In the genomic region with DNA sequence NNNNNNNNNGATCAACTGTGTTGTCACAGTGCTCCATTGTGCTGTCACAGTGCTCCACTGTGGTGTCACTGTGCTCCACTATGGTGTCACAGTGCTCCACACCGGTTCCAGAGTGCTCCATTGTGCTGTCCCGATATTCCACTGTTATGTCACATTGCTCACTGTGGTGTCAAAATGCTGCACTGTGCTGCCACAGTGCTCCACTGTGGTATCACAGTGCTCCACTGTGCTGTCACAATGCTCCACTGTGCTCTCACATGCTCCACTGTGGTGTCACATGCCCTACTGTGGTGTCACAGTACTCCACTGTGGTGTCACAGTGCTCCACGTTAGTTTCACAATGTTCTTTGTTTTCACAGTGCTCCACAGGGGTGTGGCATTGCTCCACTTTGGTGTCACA, we compare ENCODE assay signal across 9 mouse cellular contexts.
DNase-seq lines count a peak whose midpoint lies in the region; ATAC-seq lines count a peak whose summit lies in the region.
"Had no signal": no experiment of that assay in that cellular context is flagged by ENCODE, and none has a peak within 500 bp of the region (broad histone marks: within the 10 kb centered on the region; RNA-seq: fewer than 3 reads in every experiment).

No protein-coding gene starts in this region.

- no peak overlapping the region for H3K9ac ChIP-seq in kidney, embryonic 15.5 days
- H3K9ac ChIP-seq in forebrain, embryonic 12.5 days: no peak overlapping the region
- H3K9ac ChIP-seq in intestine, embryonic 16.5 days (ENCODE audit: low read depth, low read length): no peak overlapping the region

- H3K36me3 ChIP-seq in kidney, embryonic 15.5 days: no peaks in the 10 kb centered on the region
- H3K36me3 ChIP-seq in forebrain, embryonic 12.5 days (replicated peaks): 0 out of 2 replicates have a peak, but pooled peaks cover 3% of the 10 kb centered on the region
- H3K36me3 ChIP-seq in intestine, embryonic 16.5 days (ENCODE audit: control insufficient read depth, insufficient read depth, low read length): no peaks in the 10 kb centered on the region

- H3K4me1 ChIP-seq in kidney, embryonic 15.5 days: no peaks in the 10 kb centered on the region
- H3K4me1 ChIP-seq in forebrain, embryonic 12.5 days: no peaks in the 10 kb centered on the region
- H3K4me1 ChIP-seq in intestine, embryonic 16.5 days (ENCODE audit: control insufficient read depth, insufficient read depth, low read length): no peaks in the 10 kb centered on the region

- peak; percentile 40; the same call in 1 of the 2 replicates for ATAC-seq in kidney, embryonic 15.5 days (replicated peaks; ENCODE audit: low FRiP score)
- ATAC-seq in forebrain, embryonic 12.5 days (ENCODE audit: low FRiP score): peak; percentile 55; the same call in 1 of the 2 replicates
- ATAC-seq in intestine, embryonic 16.5 days: peak; percentile 54; the same call in 1 of the 2 replicates
- ATAC-seq in monocyte, adult 5-6 weeks (replicated peaks; ENCODE audit: insufficient number of reproducible peaks, low FRiP score, low TSS enrichment, poor library complexity, severe bottlenecking): peak; percentile 59

- no peak for DNase-seq in kidney, postnatal 14 days
- no peak for DNase-seq in cerebellum, postnatal 10 days
- DNase-seq in adrenal gland, adult 8-10 months: no peak
- no peak for DNase-seq in kidney, postnatal 36 days
- DNase-seq: thymus, postnatal 36 days had no signal

- peaks cover 48% of the 10 kb centered on the region for H3K9me3 ChIP-seq in kidney, embryonic 15.5 days (replicated peaks)
- peaks cover 52% of the 10 kb centered on the region for H3K9me3 ChIP-seq in forebrain, embryonic 12.5 days
- H3K9me3 ChIP-seq in intestine, embryonic 16.5 days (ENCODE audit: control insufficient read depth, low read length): peaks cover 44% of the 10 kb centered on the region

- H3K27ac ChIP-seq in kidney, embryonic 15.5 days: no peak overlapping the region
- no peak overlapping the region for H3K27ac ChIP-seq in forebrain, embryonic 12.5 days
- H3K27ac ChIP-seq in intestine, embryonic 16.5 days (ENCODE audit: low read length): no peak overlapping the region

- H3K4me2 ChIP-seq in kidney, embryonic 15.5 days: no peak overlapping the region
- H3K4me2 ChIP-seq in forebrain, embryonic 12.5 days: no peak overlapping the region
- no peak overlapping the region for H3K4me2 ChIP-seq in intestine, embryonic 16.5 days (ENCODE audit: low read depth, low read length)

- no peaks in the 10 kb centered on the region for H3K27me3 ChIP-seq in kidney, embryonic 15.5 days
- H3K27me3 ChIP-seq in forebrain, embryonic 12.5 days: no peaks in the 10 kb centered on the region
- no peaks in the 10 kb centered on the region for H3K27me3 ChIP-seq in intestine, embryonic 16.5 days (replicated peaks; ENCODE audit: control insufficient read depth, insufficient read depth, low read length)

- 70% methylated on average over 3 of the region's 3 CpGs for WGBS in kidney, embryonic 15.5 days
- 70% methylated on average over 3 of the region's 3 CpGs for WGBS in forebrain, embryonic 12.5 days
- WGBS in intestine, embryonic 16.5 days: 76% methylated on average over 3 of the region's 3 CpGs

- H3K4me3 ChIP-seq in kidney, embryonic 15.5 days (replicated peaks): no peak overlapping the region
- no peak overlapping the region for H3K4me3 ChIP-seq in forebrain, embryonic 12.5 days (replicated peaks)
- no peak overlapping the region for H3K4me3 ChIP-seq in intestine, embryonic 16.5 days (ENCODE audit: low read length)
